Mouse (Mus musculus) embryo, embryonic 10 days (tissue): ENCODE measurements around the gene Fbxl13.

Experiments used
- DNase-seq: peaks from one replicate; pipeline ENCODE4 v3.0.0-alpha.2; 2015; ENCODE audit warnings: low spot score

Gene Fbxl13

GRCm38 (mm10) chr5:21574386-21575209 lies 70.8 kb downstream of the Fbxl13 start:
- no peak for DNase-seq

- DNase-seq = no peak
These were observed 72.5 kb downstream of the Fbxl13 start for GRCm38 (mm10) chr5:21572764-21573416.

- no peak for DNase-seq
These were observed 77.7 kb downstream of the Fbxl13 start for GRCm38 (mm10) chr5:21567784-21568183.

- no peak for DNase-seq
These were observed 79.9 kb downstream of the Fbxl13 start for GRCm38 (mm10) chr5:21565392-21566065.

- DNase-seq = no peak
These were observed 81.5 kb downstream of the Fbxl13 start for GRCm38 (mm10) chr5:21563936-21564335.

GRCm38 (mm10) chr5:21556502-21556901 lies 88.9 kb downstream of the Fbxl13 start:
- no peak for DNase-seq

DNA sequence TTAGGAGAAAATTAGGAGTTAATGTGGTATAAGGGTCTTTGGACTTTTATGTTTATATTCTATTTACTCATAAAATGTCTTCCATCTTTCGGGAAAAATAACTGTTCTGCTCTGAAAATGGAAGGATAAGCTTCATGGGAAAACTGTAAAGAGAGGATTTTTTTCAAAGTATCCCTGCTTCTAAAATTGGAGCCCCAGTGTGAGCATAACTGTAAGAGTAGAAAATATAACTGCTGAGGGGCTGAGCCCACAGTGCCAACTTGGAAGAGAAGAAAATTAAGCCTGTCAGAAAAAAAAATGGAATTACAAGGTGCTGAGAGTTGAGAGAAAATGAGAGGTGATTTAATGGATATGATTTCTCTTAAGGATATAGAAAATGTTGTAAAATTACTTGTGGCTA lies 90.7 kb downstream of the Fbxl13 start:
- no peak for DNase-seq

GRCm38 (mm10) chr5:21553685-21554084 lies 91.7 kb downstream of the Fbxl13 start:
- DNase-seq = no peak

- DNase-seq = no peak
These were observed 98.4 kb downstream of the Fbxl13 start for GRCm38 (mm10) chr5:21547005-21547404.

- DNase-seq = no peak
These were observed 99.6 kb downstream of the Fbxl13 start for GRCm38 (mm10) chr5:21545786-21546185.

DNA sequence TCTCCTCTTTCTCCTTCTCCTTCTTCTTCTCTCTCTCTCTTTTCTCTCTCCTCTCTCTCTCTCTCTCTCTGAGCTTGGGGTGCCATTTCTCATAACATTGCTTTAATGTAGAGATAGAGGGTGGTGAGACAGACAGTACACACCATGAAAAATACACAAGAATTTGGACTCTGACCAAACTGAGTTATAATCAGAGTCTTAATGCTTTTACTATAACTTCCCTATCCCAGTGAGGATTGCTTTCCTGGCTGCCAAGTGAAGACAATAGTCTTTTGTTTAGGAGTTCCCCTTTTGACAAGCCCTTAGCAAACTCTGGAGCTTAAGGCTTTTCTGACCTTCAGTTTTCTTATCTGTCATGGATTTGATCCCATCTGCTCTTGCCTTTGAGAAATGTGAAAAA lies 100.2 kb downstream of the Fbxl13 start:
- DNase-seq = no peak

DNA sequence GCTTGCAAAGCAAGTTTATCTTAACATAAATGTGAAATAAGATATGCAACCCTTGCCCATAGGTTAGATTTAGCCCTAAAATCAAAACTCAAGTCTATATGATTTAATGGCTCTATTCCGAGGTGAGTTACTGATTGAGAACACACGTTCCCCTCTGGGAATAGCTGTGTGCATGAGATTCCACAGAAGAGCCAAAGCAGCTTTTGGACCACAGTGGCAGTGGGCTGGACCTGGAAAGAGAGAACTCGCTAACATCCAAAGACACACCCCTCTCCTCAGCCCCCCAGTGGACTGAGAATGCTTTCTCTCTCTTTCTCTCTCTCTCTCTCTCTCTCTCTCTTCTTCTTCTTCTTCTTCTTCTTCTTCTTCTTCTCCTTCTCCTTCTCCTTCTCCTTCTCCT lies 100.6 kb downstream of the Fbxl13 start:
- DNase-seq = no peak

DNA sequence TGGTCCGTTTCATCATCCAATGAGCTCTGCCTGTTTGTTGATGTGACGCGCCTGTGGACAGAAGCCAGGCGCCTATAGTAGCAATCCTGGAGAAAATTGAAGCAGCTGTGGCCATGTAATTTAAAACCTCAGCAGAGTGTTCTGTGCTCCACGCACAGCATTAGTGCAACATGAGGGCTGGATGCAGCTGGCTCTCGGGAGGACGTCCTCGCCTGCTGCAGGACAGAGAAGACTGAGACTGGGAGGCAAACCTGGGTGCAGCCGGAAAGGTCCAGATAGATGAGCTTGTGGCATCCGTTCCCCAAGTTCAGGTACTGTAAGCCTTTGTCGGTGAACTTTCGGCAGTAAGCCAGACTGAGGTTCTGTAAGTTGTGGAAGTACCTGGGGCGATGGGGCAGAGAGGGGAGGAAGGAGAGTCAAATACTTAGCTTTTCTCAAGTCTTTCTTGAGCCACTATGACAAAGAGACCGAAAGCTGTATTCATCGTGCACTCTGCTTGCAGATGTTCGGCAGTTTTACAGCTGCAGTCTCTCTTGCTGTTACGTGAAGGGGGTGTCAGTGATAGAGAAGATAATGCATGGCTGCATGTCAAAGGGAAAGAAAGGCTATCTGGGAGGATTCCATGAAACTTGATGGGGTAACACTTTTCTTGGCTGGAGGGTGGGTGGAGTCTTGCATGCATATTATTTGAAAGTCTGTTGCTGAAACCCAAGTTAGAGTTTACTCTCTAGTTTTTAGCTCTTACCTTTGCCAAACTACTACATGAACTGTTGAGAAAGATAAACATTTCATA lies 101.8 kb downstream of the Fbxl13 start, which contains the start of gene Lrrc17:
Gene Lrrc17 (plus strand): TSS at position 151 of the 793 bp plus-strand sequence.
- peak; percentile 59 for DNase-seq

- DNase-seq = no peak
These were observed 103.2 kb downstream of the Fbxl13 start for GRCm38 (mm10) chr5:21542226-21542625.

DNA sequence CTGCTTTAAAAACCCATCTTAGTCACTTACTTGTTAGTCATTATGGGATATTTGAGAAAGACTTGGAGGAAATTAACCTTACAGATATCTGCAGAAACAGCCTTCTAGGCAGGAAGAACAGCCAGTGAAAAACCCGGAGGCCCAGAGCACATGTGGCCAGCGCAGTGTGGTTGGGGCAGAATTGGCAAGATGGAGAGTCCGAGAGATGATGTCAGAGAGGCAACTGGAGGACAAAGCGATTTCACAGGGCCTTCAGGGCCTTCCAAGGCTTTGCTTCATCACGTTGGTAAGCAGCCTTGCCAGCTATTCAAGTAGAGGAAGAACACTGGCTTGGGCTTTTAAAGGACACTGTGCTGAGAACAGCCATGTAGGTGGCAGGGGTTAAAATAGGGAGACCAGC lies 112.5 kb downstream of the Fbxl13 start:
- DNase-seq = no peak

- no peak for DNase-seq
These were observed 113.3 kb downstream of the Fbxl13 start for GRCm38 (mm10) chr5:21532126-21532525.

- DNase-seq = no peak
These were observed 116.2 kb downstream of the Fbxl13 start for GRCm38 (mm10) chr5:21529110-21529720.

DNA sequence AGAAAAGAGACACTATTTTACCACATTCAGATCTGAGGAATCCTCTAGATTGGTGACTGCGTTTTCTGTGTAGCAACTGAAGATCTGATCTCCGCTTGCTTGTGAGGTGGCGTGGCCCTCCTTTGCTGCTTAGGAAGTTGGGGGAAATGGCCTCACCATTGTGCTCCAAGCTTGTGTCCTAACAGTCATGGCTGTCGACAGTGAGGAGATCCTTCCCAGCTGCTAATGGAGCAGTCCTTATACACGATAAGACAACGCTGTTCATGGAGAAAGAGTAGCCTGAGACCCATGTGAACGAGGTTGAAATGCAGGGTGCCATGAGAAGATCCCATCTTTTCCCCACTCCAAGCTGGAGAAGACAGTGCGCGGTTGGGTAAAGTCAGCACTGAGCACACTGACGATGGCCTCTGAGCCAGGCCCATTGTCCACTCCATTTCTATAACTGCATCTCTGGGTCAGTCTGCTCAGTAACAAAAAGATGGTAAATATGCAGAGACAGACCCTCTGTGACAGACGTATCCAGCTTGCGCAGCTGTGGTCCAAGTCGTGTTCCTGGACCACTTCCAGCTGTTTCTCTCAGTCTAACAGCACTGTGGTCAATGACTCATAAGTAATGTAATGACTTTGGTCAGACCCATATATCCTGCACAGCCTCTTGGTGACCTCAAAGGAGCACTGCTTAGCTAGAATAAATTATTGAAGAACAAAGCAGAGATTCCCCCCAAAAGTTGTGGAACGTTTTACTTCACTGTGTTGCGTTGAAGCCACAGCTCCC lies 117.2 kb downstream of the Fbxl13 start:
- no peak for DNase-seq

- no peak for DNase-seq
These were observed 117.9 kb downstream of the Fbxl13 start for GRCm38 (mm10) chr5:21527488-21527911.

GRCm38 (mm10) chr5:21526835-21527485 lies 118.5 kb downstream of the Fbxl13 start:
- DNase-seq = peak; percentile 61
